Mouse (Mus musculus): ENCODE data around the gene Cdkn2d.
"Not testable (repeated sequence)": the region's sequence is repeated elsewhere in the genome, so short reads cannot be mapped to it uniquely, and the experiment has no call there.

The Cdkn2d gene

DNA sequence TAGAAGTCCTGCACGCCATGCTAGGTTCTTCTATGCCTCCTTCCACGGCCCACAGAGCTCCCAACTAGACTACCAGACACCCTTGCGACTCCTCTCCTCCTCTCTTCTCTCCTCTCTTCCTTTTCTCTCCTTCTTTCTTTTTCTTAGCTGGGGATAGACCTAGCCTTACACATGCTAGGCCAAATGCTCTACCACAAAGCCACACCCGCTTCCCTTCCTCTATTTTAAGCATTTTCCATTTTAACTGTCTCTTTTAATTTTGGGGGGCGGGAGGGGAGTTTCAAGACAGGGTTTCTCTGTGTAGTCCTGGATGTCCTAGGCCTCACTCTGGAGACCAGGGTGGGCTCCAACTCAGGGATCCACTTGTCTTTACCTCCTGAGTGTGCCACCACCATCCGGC is 27.6 kb upstream of the Cdkn2d start:
- no peak for DNase-seq (ENCODE audit: low spot score in 2 of 2)

DNA sequence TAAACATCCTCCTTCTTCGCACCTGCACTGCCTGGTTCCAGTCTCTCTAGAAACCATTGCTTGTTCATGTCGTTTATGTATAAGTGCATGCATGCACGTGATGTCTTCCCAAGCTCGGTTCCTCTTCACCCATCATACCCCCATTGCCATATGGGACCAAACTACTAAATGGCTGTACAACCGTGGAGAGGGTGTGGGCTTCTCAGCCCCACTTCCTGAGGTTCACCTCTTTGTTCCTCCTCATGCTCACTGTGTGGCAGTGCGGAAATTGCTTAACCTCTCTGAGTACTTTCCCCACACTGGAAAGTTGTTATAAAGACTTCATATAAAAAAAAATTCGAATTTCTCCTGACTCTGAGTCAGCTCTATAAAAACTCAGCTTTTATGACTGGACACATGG is 25.5 kb upstream of the Cdkn2d start:
- no peak for DNase-seq (ENCODE audit: low spot score in 2 of 2)

DNA sequence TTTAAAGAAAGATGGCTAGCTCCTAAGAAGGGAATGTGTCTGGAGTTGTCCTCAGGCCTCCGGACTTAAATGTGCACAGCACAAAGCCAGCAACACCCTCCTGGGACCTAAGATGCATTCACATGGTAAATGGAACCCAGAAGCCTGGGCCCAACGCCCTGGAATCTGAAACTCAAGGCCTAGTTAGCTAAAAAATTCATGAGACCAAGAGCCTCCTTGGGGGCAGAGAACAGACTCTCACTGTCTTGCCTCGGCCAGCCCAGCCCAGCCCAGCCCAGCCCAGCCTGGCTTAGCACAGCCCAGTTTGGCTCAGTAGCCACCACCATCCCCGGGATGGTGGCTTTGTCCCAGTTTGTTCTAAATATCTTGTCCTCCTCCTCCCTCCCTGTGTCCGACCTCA is 24.2 kb upstream of the Cdkn2d start:
- no peak for DNase-seq (ENCODE audit: low spot score in 2 of 2)

DNA sequence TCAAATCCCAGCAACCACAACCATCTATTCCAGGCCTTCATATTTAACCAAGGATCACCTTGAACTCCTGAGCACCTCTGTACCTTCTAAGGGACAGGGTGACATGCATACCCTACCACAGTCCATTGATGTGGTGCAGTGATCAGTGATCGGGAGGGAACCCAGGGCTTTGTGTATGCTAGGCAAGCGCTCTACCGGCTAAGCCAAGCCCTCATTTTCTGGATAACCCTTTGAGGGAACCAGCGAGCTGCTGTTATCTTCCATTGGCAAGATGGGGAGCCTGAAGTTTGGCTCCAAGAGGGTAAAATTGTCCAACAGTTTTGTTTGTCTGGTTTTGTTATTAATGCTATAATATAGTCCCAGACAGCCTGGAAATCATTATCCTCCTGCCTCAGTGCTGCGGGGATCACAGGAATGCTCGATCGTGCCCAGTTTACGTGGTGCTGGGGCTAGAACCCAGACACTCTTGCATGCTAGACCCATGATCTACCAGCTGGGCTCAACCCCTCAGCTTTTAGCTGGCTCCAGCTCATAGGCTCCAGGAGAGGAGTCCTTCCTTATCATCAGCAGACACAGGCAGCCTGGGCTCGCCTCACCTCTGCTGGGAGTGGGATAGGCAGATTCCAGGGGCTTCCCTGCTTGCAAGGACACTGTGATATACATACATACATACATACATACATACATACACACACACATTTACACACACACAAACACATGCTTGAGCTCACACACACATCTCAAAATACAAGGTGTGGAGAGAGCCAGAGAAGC is 23.3 kb upstream of the Cdkn2d start:
- DNase-seq (ENCODE audit: low spot score in 2 of 2): no peak

DNA sequence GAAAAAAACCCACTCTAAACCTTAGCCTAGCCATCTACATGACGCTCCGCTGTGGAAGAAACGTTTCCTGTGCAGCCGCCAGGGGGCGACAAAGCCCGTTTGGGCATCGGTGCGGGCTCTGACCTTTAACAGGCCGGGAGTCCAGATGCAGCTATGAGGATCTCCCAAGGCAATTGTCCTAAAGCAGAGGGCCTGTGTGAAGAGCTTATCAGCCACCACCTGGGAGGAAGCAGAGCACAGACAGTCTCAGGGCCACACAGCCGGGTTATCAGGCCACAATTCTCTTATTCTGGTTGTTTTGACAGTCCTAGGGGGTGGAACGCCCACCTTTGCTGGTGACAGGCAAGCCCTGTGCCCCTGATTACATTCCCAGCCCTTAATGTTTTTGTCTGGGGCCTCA is 22.2 kb upstream of the Cdkn2d start:
- DNase-seq (ENCODE audit: low spot score in 2 of 2): peak in 1 of 2 experiments; percentile 79

DNA sequence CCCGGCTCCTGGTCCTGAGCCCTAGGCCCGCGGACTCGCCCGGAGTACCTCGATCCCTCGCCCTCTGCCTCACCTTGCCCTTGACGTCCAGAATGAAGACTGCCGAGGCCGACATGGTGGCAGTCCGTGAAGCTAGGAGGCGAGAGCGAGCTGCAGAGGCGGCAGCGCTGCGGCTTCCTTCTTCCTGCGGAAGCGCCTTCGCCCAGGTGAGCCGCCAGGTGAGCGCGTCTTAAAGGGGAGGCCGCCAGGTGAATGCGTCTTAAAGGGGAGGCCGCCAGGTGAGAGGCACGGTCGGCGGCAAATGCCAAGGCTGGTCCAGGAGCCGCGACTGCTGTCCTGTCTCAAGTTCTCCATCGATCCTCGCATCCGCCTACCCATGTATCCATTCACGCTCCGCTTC is 20.9 kb upstream of the Cdkn2d start, which contains the start of gene Ap1m2:
Gene Ap1m2, minus strand, starts transcription at position 204 of the 400 bp plus-strand sequence.
- DNase-seq (ENCODE audit: low spot score in 2 of 2): no peak

DNA sequence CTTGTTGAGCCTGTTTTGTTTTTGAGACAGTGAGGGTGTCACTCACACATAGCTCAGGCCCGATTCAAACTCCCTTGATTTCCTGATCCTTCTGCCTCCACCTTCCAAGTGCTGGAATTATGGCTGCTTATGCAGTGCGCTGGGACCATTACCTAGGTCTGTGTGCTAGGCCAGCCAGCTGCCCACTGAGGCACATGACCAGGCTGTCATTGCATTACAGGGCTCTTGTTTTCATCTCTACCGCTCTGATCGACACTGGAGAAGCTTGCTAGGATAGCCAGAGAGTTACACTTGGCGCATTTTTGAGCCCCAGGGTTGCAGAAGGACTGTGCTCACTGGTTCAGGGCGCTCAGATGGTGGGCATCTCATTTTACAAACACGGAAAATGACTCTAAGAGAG is 20.5 kb upstream of the Cdkn2d start:
- no peak for DNase-seq (ENCODE audit: low spot score in 2 of 2)

DNA sequence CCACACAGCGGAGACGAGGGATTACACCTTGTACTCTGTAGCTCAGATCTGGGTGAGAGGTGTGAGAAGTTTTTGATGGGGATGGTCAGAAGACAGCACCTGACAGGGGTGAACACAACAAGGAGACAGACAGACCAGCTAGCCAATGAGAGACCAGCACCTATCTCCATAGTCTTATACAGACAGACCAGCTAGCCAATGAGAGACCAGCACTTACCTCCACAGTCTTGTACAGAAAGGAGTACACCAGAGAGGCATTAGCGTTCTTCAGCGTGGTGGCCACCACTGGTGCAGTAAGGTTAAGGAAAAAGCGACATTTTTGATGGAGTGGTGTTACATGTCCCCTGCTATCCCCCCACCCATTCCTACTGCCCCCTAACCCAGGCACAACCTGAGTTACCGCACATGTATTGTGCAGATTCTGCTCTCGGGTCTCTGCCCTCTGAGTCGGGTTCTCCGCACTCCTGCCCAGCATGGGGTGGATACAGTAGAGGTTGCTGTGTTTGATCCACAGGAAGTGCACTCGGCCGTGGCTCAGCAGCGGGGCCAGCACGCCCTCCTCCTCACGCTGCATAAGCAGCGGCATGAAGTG is 18.0 kb upstream of the Cdkn2d start:
- DNase-seq (ENCODE audit: low spot score in 2 of 2): no peak

DNA sequence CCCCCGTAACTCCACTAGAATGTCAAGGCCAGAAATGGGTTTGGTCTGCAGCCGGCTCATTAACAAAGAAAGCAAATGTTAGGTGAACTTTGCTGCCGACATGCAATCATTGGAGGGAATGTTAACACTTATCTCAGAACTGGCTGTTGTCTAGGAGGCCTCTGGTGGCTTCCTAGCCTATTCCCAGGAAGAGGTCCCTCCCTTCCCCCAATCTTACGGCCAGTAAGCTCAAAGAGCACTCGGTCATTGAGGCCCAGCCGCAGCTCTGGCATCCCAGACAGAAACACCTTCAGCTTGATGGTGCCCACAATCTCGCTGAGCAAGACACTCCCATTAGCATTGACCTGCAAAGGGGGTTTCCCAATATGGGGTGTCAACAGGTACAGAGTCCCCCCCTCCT is 13.9 kb upstream of the Cdkn2d start:
- no peak for DNase-seq (ENCODE audit: low spot score in 2 of 2)

DNA sequence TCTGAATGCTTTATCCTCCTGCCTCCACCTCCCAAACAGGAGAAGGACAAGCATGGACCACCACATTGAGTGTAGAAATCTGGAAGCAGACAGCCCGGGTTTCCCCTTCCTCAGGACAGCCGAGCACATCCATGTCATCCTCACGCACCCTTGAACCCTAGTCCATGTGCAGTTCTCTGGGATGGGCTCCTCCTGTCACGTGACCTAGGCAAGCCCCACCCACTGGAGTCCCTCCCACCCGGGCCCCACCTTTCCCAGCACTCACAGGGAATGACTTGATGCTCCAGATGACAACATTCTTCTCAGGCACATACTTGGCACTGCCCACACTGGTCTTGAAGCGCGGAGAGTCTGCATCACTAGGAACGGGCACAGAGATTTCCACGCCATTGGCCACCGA is 7.8 kb upstream of the Cdkn2d start:
- DNase-seq (ENCODE audit: low spot score in 2 of 2): no peak

DNA sequence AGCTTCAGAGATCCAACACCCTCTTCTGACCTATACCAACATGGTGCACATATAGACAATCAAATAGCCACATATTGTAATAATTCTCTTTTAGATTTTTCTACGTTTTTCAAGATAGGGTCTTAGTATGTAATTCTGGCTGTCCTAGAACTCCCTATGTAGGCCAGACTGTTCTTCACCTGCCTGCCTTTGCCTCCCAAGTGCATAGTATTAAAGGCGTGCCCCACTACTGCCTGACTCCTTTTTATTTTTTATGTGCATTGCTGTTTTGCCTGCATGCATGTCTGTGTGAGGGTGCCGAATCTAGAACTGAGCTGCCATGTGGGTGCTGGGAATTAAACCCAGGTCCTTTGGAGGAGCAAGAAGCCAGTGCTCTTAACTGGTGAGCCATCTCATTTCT is 1.1 kb upstream of the Cdkn2d start:
- no peak for DNase-seq (ENCODE audit: low spot score in 2 of 2)

DNA sequence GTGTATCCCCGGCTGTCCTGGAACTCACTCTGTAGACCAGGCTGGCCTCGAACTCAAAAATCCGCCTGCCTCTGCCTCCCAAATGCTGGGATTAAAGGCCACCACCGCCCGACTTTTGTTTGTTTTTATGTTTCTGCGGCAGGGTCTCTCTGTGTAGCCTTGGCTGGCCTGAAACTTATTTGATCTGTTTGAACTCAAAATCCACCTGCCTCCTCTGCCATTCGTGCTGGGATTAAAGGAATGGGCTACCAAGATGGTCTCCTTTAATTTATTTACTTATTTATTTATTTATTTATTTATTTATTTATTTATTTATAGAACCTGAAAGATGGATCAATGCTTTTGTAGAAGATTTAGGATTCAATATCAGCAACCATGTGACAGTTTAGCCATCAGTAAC is 661 bp upstream of the Cdkn2d start:
- not testable (repeated sequence) for DNase-seq (ENCODE audit: low spot score in 2 of 2)

DNA sequence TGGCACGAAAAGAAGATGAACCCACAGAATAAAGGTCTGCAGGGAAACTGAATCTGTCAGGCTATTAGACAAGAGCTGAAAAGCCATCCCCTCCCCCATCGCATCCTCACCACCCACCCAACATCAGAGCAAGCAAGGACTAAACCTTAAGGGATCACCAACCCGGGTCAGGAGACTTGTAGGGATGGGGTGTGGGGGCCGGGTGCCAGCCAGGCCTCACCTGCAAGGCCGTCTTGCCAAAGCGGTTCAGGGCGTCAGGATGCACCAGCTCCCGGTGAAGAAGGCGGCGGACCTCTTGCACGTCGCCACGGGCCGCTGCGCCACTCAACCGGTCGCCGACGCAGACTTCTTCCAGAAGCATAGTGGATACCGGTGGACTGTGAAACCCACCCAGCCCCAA is 618 bp downstream of the Cdkn2d start:
- DNase-seq (ENCODE audit: low spot score in 2 of 2): no peak

DNA sequence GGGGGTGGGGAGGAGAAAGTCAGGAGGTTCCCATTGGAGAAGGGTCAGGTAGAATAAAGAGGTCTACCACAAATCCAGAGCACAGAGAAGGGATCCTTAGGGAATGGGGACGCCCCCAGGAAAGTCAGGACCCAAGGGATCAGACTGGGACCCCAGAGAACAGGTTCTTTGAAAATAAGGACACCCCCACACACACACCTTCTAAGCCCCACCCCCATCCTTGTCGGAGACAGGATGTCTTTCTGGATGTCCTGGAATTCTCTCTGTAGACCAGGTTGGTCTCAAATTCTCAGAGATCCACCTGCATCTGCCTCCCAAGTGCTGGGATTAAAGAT is 1.9 kb downstream of the Cdkn2d start:
- DNase-seq (ENCODE audit: low spot score in 2 of 2): no peak

DNA sequence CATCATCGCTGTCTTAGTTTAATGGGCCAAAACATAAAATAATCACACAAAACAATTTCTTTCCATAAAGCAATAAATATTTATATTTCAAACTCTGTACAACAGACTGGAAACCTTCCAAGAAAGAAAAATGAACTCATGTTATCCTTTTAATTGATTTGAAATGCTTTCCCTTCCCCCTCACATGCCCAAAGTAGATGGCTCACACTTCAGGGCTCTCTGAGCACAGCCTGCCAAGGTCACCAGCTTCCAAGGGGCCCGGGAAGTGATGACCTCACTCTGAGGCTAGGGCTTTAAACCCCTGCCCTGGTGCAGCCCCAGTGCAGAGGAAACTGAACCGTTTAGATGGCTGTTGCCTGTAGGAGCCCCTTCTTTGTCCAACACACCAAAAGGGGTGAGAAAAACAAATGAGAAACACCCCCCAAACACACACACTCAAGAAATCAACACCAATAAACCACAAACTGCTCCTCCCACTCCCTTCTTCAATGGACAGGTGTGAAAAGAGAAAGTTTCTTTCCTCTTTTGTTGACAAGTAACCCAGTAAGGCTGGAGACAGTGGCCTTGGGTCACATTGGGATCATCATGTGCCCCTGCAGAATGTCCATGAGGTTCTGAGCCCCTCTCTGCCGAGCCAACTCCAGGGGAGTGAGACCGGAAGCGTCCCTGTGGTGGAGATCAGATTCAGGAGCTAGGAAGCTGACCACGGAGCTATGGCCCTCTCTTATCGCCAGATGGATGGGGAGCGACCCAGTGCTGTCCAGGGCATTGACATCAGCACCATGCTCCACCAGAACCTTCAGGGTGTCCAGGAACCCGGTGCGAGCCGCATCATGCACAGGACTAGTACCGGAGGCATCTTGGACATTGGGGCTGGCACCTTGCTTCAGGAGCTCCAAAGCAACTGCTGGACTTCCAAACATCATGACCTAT is 2.5 kb downstream of the Cdkn2d start:
- DNase-seq (ENCODE audit: low spot score in 2 of 2): no peak

DNA sequence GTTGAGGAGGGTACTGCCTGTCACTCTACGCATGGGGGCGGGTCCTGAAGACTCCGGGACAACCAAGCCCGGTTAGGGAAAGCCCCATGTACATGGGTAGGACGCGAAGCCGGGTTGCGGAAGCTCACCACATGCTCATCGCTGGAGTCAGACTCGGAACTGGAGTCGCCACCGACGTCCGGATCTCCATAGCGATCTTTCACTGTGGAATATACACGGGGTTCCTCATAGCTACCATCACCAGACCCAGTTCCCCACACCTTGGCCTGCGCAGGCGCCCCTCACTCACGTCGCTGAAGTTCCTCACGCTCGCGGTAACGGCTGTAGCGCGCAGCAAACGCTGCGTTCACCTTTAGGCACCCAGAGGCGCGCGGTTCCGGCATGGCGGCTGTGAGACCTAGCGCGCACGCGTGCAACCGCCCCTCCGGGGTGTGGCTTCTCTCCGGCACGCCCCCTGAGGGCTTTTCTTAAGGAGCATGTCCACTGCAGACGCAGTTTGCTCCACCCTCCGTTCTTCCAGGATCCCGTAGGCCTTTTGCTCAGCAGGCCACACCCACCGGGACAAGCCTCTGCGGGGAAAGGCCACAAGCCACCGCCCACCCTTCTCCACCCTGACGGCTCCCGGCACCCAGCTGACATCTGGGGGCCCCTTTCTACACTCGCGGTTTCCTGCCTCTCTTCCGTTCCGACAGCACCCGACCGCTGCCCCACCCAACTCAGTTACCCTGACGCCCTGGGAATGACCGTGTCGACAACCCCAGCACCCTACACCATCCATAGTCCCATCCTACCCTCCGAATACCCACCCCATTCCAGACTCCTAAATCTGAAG is 3.4 kb downstream of the Cdkn2d start, which contains the start of gene Kri1:
Gene Kri1, minus strand, starts transcription at position 399 of the 832 bp plus-strand sequence.
- DNase-seq (ENCODE audit: low spot score in 2 of 2): peak; percentile 94 to 98

DNA sequence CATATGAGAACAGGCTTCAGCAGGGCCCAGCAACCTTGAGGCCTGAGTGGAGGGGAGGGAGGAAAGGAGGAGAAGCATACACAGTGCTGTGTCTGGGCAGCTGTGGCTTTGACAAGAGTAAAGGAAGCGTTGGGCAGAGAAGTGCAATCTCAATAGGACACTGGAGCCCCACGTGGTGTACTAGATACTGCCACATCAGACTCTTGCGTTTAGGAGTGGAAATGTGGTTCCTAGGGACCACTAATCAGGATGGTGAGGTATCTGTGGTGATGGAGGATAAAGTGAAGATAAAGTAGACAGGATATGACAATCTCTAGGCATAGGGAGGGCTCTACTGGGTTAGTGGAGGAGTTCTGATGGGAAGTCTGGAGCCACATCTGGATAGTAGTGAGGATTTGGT is 4.5 kb downstream of the Cdkn2d start:
- no peak for DNase-seq (ENCODE audit: low spot score in 2 of 2)

DNA sequence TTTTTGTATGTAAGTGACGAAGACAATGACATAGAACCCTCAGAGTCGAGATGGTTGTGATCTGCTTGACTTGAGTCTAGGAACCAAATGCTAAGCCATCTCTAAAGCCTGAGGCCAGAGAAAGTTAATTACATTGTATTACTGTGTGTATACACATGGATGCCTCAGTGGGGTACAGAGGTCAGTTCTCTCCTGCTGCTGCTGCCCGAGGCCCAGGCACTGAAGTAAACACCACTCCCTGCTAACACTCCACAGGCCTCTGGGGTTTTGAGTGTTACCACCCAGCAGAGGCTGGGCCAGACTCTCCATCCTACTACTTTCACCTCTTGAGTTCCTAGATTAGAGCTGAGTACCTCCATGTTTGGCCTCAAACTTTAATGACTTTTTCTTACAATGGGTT is 7.2 kb downstream of the Cdkn2d start:
- DNase-seq (ENCODE audit: low spot score in 2 of 2): no peak

DNA sequence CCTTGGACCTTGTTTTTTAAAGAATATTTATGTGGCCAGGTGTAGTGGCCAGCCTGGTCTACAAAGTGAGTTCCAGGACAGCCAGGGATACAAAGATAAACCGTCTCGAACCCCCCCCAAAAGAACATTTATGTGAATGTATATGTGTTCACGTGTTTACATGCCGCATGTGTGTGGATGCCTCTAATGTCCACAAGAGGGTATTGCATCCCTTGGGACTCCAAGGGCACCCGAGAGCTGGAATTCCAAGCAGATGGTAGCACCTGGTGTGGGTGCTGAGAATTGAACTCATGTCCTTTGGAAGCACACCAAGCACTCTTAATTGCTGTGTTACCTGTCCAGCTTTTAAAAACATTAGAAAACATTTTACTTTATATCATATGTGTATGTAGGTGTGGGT is 7.6 kb downstream of the Cdkn2d start:
- no peak for DNase-seq (ENCODE audit: low spot score in 2 of 2)

DNA sequence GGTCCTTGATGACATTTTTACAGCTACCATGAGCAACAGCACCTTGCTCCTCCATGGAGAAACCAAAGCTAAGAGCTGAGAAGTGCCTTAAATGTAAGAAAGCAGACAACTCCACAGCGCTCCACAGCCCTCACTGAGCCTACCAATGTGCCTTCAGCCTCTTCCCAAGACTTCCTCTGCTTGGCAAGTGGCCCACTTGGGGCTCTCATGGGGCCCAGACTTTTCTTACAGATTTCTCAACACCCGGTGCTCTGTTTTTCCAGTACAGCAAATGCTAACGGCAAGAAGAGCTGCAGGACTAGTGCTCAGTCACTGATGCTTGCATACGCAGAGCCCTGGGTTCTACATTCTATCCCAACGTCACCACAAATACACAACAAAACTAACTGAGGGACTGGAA is 13.4 kb downstream of the Cdkn2d start:
- DNase-seq (ENCODE audit: low spot score in 2 of 2): no peak

DNA sequence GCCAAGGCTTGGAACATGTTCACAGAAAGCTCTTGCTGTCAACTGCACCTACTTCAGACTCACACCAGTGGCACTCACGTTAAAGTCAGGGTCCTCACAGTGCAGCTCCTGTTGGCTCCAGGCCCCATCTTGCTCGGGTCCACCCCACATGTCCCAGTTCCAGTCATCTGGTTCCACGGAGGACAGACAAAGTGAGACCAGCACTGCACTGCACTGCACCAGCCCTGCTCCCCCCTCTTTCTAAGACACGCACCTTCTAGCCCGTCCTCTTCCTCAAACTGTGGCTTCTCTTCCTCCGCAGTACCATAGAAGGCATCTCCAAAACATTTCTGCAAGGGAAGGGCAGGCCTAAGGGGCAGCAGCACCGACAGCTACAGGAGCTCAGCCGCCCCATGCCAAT is 14.9 kb downstream of the Cdkn2d start:
- DNase-seq (ENCODE audit: low spot score in 2 of 2): no peak

DNA sequence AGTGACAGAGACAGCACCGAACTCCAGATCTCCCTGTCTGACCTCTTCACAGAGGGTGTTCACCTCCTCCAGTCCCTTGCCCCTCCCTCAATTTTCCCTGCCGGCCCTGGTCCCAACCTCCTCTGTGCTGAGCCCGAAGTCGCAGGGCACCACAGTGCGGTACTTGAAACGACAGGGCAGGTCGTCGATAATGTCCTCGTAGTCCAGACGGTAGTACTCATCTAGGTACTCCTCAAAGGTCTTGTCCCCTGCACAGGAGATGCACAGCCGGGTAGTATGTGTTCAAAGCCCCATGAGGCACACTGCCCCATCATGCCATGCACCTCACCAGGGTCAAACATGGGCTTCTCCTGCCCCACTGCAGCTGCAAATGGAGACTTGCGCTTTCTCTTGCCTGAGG is 15.5 kb downstream of the Cdkn2d start:
- no peak for DNase-seq (ENCODE audit: low spot score in 2 of 2)

Measured in left cerebral cortex, adult 9 months (tissue).